Mouse (Mus musculus) heart, adult 2 months (tissue): ENCODE results near the gene Eif2b5.

Experiments
- CTCF ChIP-seq: fragments of 200-600 bp; IDR thresholded peaks from 2 replicates; pipeline ENCODE4 v1.8.1; 2022; ENCODE audit warnings: antibody characterized with exemption, mild to moderate bottlenecking, moderate library complexity
- EP300 ChIP-seq: fragments of 200-500 bp; IDR thresholded peaks from 2 replicates; pipeline ENCODE4 v1.6.1; 2011; ENCODE audit warnings: low read depth, low read length, control low read depth; ENCODE audit not compliant: insufficient read depth

DNA sequence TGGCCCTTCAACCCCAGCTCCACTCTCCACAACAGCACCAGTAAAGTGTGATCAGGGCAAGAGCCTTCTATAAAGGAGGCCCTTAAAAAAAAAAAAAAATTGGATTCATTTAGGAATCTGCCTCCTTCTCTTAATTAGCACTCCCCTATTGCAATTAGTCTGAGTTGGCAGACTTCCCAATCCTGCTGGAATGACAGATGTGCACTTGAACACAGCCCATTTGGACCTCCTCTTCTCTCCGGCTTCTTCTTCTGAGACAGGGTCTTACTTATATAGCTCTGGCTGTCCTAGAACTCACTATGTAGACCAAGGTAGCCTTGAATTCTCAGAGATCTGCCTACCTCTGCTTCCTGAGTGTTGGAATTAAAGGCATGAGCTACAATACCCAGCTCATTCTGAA is 30.8 kb downstream of the Eif2b5 start:
- TF ChIP-seq CTCF (no peak), EP300 (no peak)
